Mouse (Mus musculus) adrenal gland, adult (tissue): ENCODE results near the gene Atp6v1f.

ENCODE experiments used
- DNase-seq, 2 experiments: peaks; one replicate each; pipeline ENCODE4 v3.0.0; 2022 to 2023; ENCODE audit warnings: low spot score in 1 of 2; ENCODE audit not compliant: inconsistent age in 2 of 2

The Atp6v1f gene

DNA sequence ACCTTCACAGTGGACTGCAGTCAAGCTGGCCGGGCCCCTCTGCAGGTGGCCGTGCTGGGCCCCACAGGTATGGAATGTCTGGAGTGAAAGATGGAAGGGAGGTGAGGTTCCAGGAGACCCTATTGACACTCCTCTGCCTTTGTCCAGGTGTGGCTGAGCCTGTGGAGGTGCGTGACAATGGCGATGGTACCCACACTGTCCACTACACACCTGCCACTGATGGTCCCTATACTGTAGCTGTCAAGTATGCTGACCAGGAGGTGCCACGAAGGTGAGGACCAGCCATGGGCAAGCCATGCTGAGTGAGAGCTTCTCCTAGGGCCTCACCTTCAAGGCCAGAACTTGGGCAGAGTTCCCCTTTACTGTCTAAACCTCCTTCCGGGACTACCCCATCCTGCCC, 16.9 kb upstream of the Atp6v1f start:
- DNase-seq: no peak

DNA sequence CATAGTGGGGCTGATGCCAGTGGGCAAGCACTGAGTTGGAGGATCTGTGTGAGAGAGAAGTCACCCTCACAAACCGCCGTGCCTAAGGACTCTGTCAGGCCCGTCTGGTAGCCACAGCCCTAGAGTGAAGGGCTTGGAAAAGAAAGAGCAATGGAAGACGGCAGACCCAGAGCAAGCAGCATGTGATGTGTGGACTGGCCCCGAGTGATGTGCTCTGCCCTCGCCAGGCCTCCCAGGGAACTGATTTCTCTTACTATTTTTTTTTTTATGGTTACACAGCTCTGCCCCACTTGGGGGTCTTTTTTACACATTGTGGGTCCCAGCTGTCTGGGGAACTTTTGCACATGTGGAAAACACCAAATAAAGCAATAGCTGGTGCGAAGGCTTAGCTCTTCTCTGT, 6.0 kb upstream of the Atp6v1f start:
- no peak for DNase-seq

GRCm38 (mm10) chr6:29463388-29463787, 4.1 kb upstream of the Atp6v1f start:
- DNase-seq: no peak

DNA sequence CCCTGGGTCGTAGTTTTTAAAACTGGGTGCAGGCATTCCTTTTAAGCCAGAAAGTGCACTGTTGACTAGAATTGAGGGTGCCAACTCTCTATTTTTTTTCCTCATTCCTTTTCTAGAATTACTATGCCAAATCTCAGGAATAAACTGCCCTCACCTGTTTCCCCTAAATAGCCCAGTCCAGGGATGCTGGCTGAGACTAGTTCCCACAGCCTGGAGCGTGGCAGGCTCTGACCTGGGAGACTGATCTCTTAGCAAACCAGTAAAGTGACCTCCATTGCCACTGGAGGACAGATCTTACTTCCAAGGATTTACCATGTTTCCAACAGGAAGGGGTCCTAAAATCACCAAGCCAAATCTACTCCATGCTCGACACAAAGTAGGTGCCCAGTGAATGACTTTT, 1.3 kb downstream of the Atp6v1f start:
- no peak for DNase-seq

GRCm38 (mm10) chr6:29471137-29471536, 3.6 kb downstream of the Atp6v1f start, which contains the start of gene Atp6v1fnb:
Gene Atp6v1fnb (plus strand): TSS chr6:29471437.
- DNase-seq: no peak

DNA sequence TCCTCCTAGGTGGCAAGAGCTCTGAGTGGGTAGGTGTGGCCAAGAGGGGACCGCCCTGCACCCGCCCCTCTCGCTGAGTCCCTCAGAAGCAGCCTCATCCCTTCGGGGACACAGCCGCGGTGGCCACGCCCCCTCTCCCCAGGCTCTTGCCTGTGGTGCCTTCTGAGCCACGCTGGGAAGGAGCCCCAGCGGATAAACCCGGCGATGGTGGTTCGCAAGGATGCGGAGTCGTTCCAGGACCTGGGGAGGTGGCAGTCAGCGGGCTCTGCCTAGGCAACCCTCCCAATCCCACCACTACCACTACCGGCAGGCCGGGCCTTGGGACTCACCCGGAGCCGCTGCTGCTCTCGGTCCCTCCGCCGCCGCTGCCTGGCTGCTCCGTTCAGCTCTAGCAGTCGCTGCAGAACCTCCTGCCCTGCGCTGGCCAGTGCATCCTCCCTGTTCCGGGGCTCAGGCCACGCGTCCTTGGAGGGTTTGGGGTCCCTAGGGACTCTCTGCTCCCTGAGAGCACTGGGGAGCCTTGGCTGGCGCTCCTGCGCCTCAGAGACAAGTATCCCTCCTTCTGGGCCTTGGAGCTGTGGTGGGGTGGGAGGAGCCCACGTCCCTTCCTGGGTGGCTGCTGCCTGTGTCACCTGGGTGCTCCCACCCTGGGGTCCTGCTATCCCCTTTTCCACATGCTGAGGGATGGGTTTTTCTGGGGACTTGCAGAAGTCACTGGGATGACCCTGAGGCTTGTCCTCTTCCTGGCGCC, 6.6 kb downstream of the Atp6v1f start:
- peak; percentile 91 to 96 for DNase-seq

- DNase-seq: peak; percentile 23 to 64
These were observed 7.2 kb downstream of the Atp6v1f start for GRCm38 (mm10) chr6:29474736-29475135.

DNA sequence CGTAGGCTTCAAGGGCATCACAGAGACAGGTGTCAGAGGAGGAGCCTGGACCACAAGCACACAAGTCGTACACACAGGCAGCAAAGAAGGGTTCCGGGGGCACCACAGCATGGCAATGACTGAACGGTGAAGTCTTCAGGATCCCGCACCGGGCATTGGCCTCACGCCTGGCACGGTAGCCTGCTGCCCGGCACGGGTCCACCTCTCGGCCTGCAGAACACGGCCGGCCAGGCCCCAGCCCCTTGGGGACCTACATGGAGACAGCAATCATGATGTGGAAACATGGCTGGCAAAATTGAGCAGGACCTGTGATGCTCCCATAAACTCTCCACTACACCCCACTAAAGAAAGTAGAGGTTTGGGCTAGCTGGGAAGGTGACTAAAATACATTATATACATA, 15.2 kb downstream of the Atp6v1f start:
- no peak for DNase-seq

- peak; percentile 51 to 84 for DNase-seq
These were observed 17.4 kb downstream of the Atp6v1f start for GRCm38 (mm10) chr6:29484716-29485559.

- DNase-seq: no peak
These were observed 18.4 kb downstream of the Atp6v1f start for GRCm38 (mm10) chr6:29485951-29486350.

GRCm38 (mm10) chr6:29494101-29494500, 26.6 kb downstream of the Atp6v1f start:
- peak; percentile 26 to 71 for DNase-seq

GRCm38 (mm10) chr6:29496270-29496669, 28.8 kb downstream of the Atp6v1f start:
- DNase-seq: no peak

GRCm38 (mm10) chr6:29497791-29498190, 30.3 kb downstream of the Atp6v1f start:
- no peak for DNase-seq

- no peak for DNase-seq
These were observed 32.7 kb downstream of the Atp6v1f start for GRCm38 (mm10) chr6:29500177-29500576.

DNA sequence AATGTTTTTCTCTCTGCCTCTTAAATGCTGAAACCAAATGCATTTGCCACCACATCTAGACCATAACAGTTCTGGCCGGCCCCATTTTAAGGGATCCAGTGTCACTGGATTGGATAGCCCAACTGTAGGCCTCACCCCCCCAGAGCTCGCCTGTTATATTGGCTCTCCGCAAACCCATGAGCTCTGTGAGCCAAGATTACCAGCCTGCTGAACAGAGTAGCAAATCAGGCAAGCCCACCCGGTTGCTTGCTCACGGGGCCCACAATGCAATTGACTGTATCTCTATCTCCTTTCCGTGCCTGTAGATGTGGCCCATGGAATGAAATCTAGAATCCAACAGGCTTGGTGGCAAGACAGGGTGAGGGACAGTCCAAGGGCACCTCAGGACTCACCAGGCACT, 33.3 kb downstream of the Atp6v1f start:
- DNase-seq: no peak

DNA sequence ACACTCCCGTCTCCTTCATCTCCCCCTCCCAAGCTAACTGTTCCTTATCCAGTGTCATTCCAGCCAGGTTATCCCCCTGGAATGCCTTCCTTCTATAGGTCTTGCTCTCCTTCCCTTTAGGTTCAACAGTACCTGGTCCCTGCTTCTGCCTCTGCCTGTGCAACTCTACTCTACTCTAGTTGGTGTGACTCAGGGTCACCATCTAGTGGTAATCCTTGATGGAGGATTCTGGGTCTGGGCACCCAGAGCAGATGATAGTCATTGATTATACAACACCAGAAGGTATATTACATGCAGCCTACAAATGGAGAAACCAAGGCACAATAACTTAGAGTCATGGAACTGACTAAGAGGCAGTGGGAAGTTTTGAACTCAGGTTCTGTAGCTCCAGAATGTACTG, 34.1 kb downstream of the Atp6v1f start:
- peak in 1 of 2 experiments; percentile 35 for DNase-seq

GRCm38 (mm10) chr6:29505493-29505892, 38.0 kb downstream of the Atp6v1f start:
- no peak for DNase-seq

DNA sequence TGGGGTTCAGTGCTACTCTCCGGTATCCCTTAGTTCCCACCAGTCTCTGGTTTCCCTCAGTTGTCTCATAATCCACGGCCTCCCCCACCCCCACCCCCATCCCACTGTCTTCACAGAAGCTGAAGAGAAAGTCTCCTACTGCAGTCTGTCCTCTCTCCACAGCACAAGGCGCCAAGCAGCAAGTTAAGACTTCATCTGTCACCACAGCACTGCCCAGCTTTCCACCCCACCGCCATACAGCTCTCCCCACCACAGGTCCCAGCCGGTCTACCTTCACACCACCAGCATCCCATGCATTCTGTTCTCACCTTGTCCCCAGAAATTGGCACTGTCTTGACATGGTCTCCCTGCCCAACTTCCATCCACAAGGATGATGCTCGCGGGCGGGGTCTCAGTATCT, 39.3 kb downstream of the Atp6v1f start:
- DNase-seq: no peak

- peak in 1 of 2 experiments; percentile 39 for DNase-seq
These were observed 40.2 kb downstream of the Atp6v1f start, which contains the start of gene Kcp for GRCm38 (mm10) chr6:29507447-29508309. Gene Kcp (minus strand): TSS chr6:29507952.

DNA sequence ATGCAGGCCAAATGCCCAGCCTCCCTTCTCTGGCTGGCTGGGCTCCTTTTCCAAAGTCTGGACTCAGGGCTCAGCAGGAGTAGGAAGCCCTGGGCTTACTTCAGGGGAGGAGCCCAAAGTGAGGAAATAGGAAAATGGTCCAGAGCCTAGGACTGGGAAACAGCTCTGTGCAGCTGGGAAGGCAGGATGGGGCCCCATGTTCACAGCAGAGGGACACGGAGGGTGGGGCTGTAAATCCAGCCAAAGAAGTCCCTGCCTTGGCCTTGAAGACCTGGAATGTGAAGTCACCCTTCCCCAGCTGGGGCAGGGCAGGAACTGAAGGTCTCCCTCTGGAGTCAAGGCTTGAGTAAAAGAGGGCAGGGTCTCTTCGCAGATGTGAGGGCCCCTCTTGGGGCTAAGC, 41.6 kb downstream of the Atp6v1f start:
- DNase-seq: no peak

- DNase-seq: peak; percentile 45 to 59
These were observed 45.8 kb downstream of the Atp6v1f start for GRCm38 (mm10) chr6:29513284-29513683.
